Mouse (Mus musculus) thymus, adult 2 months (tissue): ENCODE results near the gene Sorbs1. TPM values are rescaled to one million over a fixed set of nuclear protein-coding genes. Genes with fewer than 3 reads are reported as not detected.

Experiments used
- DNase-seq: peaks from one replicate; pipeline ENCODE4 v3.0.0; 2021
- H3K27ac ChIP-seq: fragments of 200-500 bp; 2 replicates; pipeline ENCODE4 v1.5.1; 2012; ENCODE audit warnings: low read length, control low read depth; ENCODE audit not compliant: control insufficient read depth, insufficient read depth
- H3K27me3 ChIP-seq: fragments of 200-500 bp; 2 replicates; pipeline ENCODE4 v1.6.1; 2012; ENCODE audit warnings: mild to moderate bottlenecking, low read length, moderate library complexity, mixed read lengths; ENCODE audit not compliant: control insufficient read depth, insufficient read depth
- H3K36me3 ChIP-seq: fragments of 200-500 bp; 2 replicates; pipeline ENCODE4 v1.6.1; 2012; ENCODE audit warnings: mild to moderate bottlenecking, low read length, moderate library complexity; ENCODE audit not compliant: control insufficient read depth, insufficient read depth
- H3K4me1 ChIP-seq: fragments of 200-500 bp; replicated peaks from 2 replicates; pipeline ENCODE4 v1.6.1; 2012; ENCODE audit warnings: low read length; ENCODE audit not compliant: control insufficient read depth, insufficient read depth
- H3K4me3 ChIP-seq: fragments of 200-500 bp; 2 replicates; pipeline ENCODE4 v1.5.1; 2012; ENCODE audit warnings: mild to moderate bottlenecking, low read length, control low read depth, moderate library complexity; ENCODE audit not compliant: control insufficient read depth, insufficient read depth
- CTCF ChIP-seq: fragments of 200-500 bp; IDR thresholded peaks from 2 replicates; pipeline ENCODE4 v1.5.1; 2012; ENCODE audit warnings: mild to moderate bottlenecking, control low read depth, low read length, moderate library complexity, borderline replicate concordance; ENCODE audit not compliant: control insufficient read depth, poor library complexity, insufficient read depth; ENCODE audit errors: extremely low read depth
- POLR2A ChIP-seq: fragments of 200-500 bp; IDR thresholded peaks from 2 replicates; pipeline ENCODE4 v1.6.1; 2012; ENCODE audit warnings: mild to moderate bottlenecking, low read length, control low read depth, moderate library complexity; ENCODE audit not compliant: control insufficient read depth, poor library complexity, insufficient read depth; ENCODE audit errors: extremely low read depth
- WGBS: fragments of 180-500 bp; shearing (Covaris S2); methylation state at CpG from one replicate; pipeline ENCODE4 v1.1.7; 2018; 5-methylcytosine and 5-hydroxymethylcytosine counted together
- polyA plus RNA-seq: library from polyadenylated mRNA; depleted of rRNA; stranded (reverse); fragments of >200 nt; gene quantifications from 2 replicates; pipeline ENCODE4 v1.2.3, GENCODE M21; 2012

Gene Sorbs1
- polyA plus RNA-seq, 1 experiment: 14.0 TPM

DNA sequence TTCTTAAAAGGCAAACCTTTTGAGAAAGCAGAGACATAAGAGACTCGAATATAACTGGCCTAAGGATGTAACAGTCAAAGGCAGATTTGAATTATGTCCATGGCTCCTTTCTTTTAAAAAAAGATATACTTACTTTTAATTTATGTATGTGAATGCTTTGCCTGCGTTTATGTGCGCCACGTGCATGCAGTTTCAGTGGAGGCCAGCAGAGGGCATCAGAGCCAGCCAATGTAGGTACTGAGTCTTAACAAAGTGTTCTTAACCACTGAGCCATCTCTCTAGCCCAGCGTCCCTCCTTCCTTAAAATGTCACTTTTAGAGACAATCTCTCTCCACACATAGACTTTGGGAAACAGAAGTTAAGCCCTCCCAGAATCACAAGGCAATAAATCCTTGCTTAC, 150.1 kb downstream of the Sorbs1 start:
- Histone ChIP-seq H3K4me1 (peaks cover 7% of the 10 kb centered on the region; the same call in 1 of the 2 replicates), H3K27ac (no peak overlapping the region), H3K27me3 (no peaks in the 10 kb centered on the region), H3K4me3 (no peak overlapping the region), H3K36me3 (no peaks in the 10 kb centered on the region)
- no peak for DNase-seq
- WGBS: 96% methylated on average over 5 of the region's 5 CpGs
- TF ChIP-seq POLR2A: no peak

DNA sequence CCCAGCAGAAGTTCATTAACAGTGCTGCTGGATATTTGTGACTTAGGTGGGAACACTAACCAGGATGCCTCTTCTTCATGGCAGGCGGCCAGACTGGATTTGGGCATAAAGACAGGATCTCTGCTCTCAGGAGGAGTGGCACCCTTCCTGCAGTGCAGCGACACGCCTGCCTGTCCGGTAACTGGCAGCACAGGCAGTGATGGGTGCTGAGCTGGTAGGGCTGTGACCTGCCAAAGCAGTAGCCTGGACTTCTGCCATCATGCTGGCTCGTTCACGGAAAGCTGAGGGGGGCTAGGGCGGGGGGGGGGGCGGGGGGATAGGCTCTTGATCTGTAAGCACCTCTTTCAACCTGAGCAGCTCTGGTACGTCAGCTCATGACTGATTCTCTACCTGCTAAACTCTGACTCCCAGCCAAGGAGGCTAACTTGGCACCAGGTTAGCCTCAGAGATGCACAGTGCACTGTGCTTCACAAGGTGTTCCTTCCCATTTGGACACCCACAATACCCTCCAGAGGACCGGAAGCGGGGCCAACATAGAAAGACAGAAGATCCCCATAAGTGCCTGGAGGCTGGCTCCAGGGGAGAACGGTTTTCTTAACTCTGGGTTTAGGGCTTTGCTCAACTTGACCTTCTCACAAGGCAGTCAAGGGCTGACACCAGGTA, 151.2 kb downstream of the Sorbs1 start:
- H3K27me3 ChIP-seq: no peaks in the 10 kb centered on the region
- TF ChIP-seq POLR2A (no peak), CTCF (no peak)
- H3K4me3 ChIP-seq: no peak overlapping the region
- peaks cover 7% of the 10 kb centered on the region; the same call in 1 of the 2 replicates for H3K4me1 ChIP-seq
- 92% methylated on average over 12 of the region's 12 CpGs for WGBS
- H3K36me3 ChIP-seq: no peaks in the 10 kb centered on the region
- H3K27ac ChIP-seq: no peak overlapping the region
- DNase-seq: no peak

DNA sequence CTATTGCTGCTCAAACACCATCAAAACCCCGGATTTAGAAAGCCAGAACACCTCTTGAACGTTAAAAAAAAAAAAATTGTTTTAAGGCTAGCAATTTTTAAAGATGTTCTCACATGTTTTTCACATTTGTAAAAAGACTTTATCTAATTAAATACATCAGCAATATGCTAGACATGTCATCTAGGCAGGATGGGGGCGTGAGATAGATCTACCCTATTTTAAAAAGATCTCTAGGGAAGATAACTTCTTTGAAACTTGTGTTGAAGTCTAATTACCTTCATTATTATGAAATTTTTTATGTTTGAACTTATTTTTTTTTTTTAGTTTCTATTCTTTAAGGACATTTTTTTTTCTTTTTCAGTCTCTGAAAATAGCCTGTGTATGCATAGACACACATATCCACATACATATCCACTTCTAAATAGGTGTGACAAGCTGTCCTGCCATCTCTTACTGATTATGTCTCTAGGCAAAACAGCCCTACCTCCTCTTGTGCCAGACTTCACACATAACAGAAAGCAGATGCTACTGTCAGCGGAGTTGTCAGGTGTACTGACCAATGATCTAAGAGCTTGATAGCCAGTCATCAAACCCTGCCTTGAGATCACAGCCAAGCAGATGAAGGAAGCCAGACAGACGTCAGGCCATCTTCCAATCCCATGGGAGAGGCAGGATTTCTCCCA, 153.7 kb downstream of the Sorbs1 start:
- no peak overlapping the region for H3K4me3 ChIP-seq
- no peaks in the 10 kb centered on the region for H3K4me1 ChIP-seq
- H3K27me3 ChIP-seq: no peaks in the 10 kb centered on the region
- H3K36me3 ChIP-seq: no peaks in the 10 kb centered on the region
- TF ChIP-seq POLR2A (no peak), CTCF (no peak)
- H3K27ac ChIP-seq: no peak overlapping the region
- DNase-seq: no peak
- 94% methylated on average over 5 of the region's 5 CpGs for WGBS

DNA sequence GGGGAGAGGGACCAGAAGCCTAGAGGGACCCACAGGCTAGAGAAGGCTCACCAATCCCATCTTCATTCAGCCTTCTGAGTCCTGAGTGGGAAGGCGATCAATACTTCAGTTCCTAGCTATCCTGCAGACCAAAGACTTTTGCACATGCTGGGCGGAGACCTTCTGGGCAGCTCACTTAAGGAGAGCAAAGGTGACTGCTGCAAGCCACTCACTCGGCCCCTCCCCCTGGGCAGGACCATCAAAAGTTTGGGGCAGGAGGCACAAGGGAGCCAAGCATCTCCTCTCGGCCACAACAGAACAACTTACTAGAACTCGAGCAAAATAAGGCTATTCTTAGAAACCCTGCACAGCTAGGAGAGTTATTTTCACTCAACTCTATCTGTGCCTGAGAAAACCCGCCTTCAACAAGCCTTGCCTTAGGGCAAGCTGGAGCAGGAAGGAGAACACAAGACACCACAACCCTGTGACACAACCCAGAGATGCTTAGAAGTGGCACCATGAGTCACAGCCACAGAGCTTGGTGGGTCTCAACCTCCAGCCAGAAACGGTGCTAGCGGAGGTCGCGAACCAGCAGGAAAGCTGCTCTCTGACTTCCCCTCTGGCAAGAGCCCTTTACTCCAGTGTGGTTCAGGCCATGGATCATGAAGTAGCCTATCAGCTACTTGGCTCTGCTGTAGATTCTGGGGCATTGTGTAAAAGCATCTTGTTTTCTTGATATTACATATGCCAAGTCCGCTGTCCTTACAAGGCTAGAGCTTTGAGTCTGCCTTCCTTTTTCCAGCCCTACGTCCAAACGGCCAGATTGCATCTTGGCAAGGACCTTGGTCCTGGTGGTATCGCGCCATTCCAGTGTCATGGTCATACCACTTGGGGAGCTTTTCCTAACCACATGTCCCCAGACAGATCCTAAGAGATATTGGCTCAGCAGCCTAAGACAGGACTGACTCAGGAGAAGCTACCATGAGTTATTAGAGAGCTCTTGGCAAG, 156.8 kb downstream of the Sorbs1 start:
- TF ChIP-seq CTCF (no peak), POLR2A (no peak)
- Histone ChIP-seq H3K36me3 (no peaks in the 10 kb centered on the region), H3K4me3 (no peak overlapping the region), H3K4me1 (no peaks in the 10 kb centered on the region), H3K27me3 (no peaks in the 10 kb centered on the region), H3K27ac (no peak overlapping the region)
- 69% methylated on average over 15 of the region's 15 CpGs for WGBS
- DNase-seq: no peak

DNA sequence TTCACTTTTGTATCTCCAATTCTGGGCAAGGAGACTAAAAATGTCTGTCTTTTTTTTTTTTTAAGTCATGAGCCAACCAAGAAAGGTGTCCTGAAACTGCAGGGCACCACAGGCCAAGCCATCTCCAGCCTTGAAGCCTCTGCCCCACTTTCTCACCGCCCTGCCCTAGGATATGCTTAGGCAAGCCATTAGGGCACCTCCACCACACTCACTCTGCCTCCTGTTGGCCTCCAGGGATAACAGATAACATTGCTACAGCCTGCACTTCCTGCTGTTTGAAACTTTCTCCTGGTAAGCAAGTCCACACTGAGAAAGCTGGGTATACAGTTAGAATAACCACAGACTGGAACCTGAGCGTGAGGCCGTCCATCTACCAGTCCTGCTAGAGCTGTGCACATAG, 158.5 kb downstream of the Sorbs1 start:
- no peak overlapping the region for H3K4me3 ChIP-seq
- TF ChIP-seq CTCF (no peak), POLR2A (no peak)
- no peaks in the 10 kb centered on the region for H3K4me1 ChIP-seq
- H3K27ac ChIP-seq: no peak overlapping the region
- H3K27me3 ChIP-seq: no peaks in the 10 kb centered on the region
- no peaks in the 10 kb centered on the region for H3K36me3 ChIP-seq
- DNase-seq: no peak
- 97% methylated on average over 3 of the region's 3 CpGs for WGBS

DNA sequence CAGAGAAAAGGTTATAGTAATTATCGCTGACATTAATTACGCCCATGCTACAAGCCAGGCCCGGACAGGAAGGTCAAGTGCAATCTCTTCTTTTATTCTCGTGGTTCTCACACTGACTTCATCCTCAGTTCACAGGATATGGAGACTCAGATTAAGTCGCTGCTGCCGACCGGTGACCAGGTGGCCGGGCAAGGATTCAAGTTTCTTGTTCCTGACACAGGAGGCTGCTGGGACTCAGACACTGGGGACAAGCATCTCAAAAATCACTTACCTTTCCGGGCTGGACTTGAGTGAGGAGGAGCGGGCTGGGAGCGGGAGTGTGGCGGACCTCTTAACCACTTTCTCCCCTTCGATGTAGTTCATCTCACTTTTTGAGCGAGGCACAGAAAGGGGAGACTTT, 161.6 kb downstream of the Sorbs1 start:
- 92% methylated on average over 14 of the region's 14 CpGs for WGBS
- no peak for DNase-seq
- Histone ChIP-seq H3K27ac (no peak overlapping the region), H3K27me3 (no peaks in the 10 kb centered on the region), H3K4me1 (no peaks in the 10 kb centered on the region), H3K36me3 (no peaks in the 10 kb centered on the region), H3K4me3 (no peak overlapping the region)
- TF ChIP-seq CTCF: no peak
- no peak for TF ChIP-seq POLR2A
